Mouse (Mus musculus) ES-Bruce4 (cell line): ENCODE results near the gene Tgfbi. TPM values are rescaled to one million over a fixed set of nuclear protein-coding genes. Genes with fewer than 3 reads are reported as not detected.

Source experiments
- H3K27ac ChIP-seq: 2 replicates; pipeline ENCODE4 v1.5.1; 2012; ENCODE audit warnings: low read length, inconsistent platforms; ENCODE audit not compliant: insufficient read depth
- H3K27me3 ChIP-seq: 2 replicates; pipeline ENCODE4 v1.6.1; 2012; ENCODE audit warnings: mild to moderate bottlenecking, low read length, inconsistent platforms; ENCODE audit not compliant: control insufficient read depth, poor library complexity, insufficient read depth, severe bottlenecking
- H3K36me3 ChIP-seq: 2 replicates; pipeline ENCODE4 v1.6.1; 2012; ENCODE audit warnings: inconsistent platforms, mild to moderate bottlenecking, low read length, moderate library complexity; ENCODE audit not compliant: control insufficient read depth, poor library complexity, insufficient read depth, severe bottlenecking
- H3K4me1 ChIP-seq: one replicate; pipeline ENCODE4 v1.8.1; 2011; ENCODE audit warnings: low read length; ENCODE audit not compliant: control insufficient read depth, insufficient read depth
- H3K4me3 ChIP-seq: 2 replicates; pipeline ENCODE4 v1.5.1; 2011; ENCODE audit warnings: low read depth, mild to moderate bottlenecking, low read length
- H3K9ac ChIP-seq: 2 replicates; pipeline ENCODE4 v1.6.1; 2012; ENCODE audit warnings: low read depth, mild to moderate bottlenecking, inconsistent platforms; ENCODE audit not compliant: poor library complexity, severe bottlenecking
- H3K9me3 ChIP-seq: replicated peaks from 2 replicates; pipeline ENCODE4 v1.6.1; 2012; ENCODE audit warnings: mild to moderate bottlenecking, low read length, inconsistent platforms; ENCODE audit not compliant: control insufficient read depth, poor library complexity, insufficient read depth, severe bottlenecking
- CTCF ChIP-seq: IDR thresholded peaks from one replicate; pipeline ENCODE4 v1.8.1; 2011; ENCODE audit warnings: low read depth, low read length
- EP300 ChIP-seq: IDR thresholded peaks from 2 replicates; pipeline ENCODE4 v1.6.1; 2011; ENCODE audit warnings: low read depth, low read length; ENCODE audit not compliant: insufficient read depth
- POLR2A ChIP-seq: IDR thresholded peaks from one replicate; pipeline ENCODE4 v1.8.1; 2011; ENCODE audit warnings: low read length; ENCODE audit not compliant: insufficient read depth
- polyA plus RNA-seq: library from polyadenylated mRNA; stranded (reverse); fragments of >200 nt; gene quantifications from 2 replicates; pipeline ENCODE4 v1.2.4, GENCODE M21; 2011; ENCODE audit warnings: low read depth; ENCODE audit not compliant: missing spikeins, insufficient read depth, insufficient read length

Gene Tgfbi
- polyA plus RNA-seq, 1 experiment = 1.9 TPM

DNA sequence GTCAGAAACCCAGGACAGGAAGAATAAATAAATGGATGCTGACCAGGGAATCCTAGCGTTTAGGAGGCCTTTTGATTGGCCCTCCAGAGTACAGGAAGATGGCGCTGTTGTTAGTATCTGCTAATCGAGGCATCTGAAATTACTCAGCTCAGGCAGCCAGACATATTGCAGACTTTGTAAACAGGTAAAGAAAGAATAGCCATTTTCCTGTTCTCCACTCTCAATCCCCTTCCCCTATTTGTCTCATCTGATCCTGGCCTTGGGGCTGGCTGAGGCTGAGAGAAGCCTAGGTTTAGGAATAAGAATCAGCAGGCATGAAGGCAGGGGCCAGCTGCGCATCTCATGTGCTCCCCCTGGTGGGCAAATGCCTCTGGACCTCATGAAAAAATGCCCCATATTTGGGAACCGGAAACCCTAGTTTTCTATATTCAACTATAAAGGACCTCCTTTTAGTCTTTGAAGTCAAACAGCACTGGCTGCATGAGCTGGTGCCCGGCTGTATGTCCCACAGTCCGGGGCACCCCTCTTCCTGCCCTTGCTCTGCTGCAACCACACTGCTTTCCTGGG, 48.7 kb downstream of the Tgfbi start:
- Histone ChIP-seq H3K36me3 (no peaks in the 10 kb centered on the region), H3K27me3 (no peaks in the 10 kb centered on the region), H3K4me3 (no peak overlapping the region), H3K4me1 (no peaks in the 10 kb centered on the region), H3K9ac (no peak overlapping the region), H3K27ac (no peak overlapping the region), H3K9me3 (no peaks in the 10 kb centered on the region)
- no peak for TF ChIP-seq EP300
- TF ChIP-seq POLR2A = no peak
- TF ChIP-seq CTCF = peak; percentile 73

DNA sequence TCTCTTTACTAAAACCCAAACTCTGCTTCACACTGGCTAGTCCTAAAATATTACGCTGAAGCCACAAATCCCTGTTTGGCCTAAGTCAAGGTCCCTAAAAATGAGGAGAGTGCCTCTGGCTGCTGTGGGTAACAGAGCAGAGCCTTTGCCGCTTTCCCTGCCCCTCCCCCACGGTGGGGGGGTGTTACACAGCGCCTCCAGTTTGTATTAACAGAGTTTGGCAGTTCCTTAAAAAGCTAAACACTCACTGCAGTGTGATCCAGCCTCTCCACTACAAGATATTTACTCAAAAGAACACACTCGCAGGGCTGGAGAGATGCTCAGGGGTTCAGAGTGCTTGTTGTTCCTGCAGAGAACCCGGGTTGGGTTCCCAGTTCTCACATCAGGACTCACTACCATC, 49.6 kb downstream of the Tgfbi start:
- Histone ChIP-seq H3K27ac (no peak overlapping the region), H3K27me3 (no peaks in the 10 kb centered on the region), H3K9ac (no peak overlapping the region), H3K9me3 (no peaks in the 10 kb centered on the region), H3K4me1 (no peaks in the 10 kb centered on the region), H3K4me3 (no peak overlapping the region), H3K36me3 (no peaks in the 10 kb centered on the region)
- no peak for TF ChIP-seq POLR2A
- no peak for TF ChIP-seq EP300
- TF ChIP-seq CTCF = no peak

DNA sequence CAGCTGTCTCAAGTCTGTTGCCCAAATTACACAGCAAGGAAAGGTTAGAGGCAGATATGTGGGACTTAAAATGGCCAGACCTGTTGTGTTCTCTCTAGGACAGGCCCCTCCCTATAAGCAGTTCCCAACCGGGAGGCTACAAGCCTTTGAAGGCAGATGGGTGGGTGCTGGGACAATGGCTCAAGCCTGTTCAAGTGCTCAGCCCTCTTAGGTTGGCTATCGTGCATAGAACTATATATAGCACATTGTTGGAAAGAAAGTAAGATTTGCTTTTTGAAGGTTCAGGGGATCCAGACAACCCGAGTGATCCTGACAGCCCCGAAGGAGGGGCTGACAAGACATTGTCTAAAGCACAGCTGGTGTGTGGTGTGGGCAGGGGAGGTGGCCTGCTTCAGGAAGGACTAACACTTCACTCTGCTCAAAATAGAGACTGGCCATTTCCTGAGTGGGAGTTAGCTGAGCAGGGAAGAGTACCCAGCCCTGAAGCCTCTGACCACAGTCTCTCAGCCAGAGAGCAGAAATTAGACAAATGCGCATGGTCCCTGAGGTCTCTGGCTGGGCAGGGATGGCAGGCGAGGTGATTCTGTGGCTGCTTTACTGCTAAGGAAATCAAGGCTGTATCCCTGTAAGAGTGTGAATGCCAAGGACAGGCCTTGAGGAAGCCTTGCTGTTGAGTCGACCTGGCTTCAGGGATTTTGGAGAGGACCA, 52.7 kb downstream of the Tgfbi start:
- H3K9ac ChIP-seq = no peak overlapping the region
- TF ChIP-seq EP300 (no peak), POLR2A (no peak)
- H3K27me3 ChIP-seq = no peaks in the 10 kb centered on the region
- H3K4me1 ChIP-seq = no peaks in the 10 kb centered on the region
- H3K27ac ChIP-seq = no peak overlapping the region
- H3K9me3 ChIP-seq = no peaks in the 10 kb centered on the region
- no peaks in the 10 kb centered on the region for H3K36me3 ChIP-seq
- no peak overlapping the region for H3K4me3 ChIP-seq

DNA sequence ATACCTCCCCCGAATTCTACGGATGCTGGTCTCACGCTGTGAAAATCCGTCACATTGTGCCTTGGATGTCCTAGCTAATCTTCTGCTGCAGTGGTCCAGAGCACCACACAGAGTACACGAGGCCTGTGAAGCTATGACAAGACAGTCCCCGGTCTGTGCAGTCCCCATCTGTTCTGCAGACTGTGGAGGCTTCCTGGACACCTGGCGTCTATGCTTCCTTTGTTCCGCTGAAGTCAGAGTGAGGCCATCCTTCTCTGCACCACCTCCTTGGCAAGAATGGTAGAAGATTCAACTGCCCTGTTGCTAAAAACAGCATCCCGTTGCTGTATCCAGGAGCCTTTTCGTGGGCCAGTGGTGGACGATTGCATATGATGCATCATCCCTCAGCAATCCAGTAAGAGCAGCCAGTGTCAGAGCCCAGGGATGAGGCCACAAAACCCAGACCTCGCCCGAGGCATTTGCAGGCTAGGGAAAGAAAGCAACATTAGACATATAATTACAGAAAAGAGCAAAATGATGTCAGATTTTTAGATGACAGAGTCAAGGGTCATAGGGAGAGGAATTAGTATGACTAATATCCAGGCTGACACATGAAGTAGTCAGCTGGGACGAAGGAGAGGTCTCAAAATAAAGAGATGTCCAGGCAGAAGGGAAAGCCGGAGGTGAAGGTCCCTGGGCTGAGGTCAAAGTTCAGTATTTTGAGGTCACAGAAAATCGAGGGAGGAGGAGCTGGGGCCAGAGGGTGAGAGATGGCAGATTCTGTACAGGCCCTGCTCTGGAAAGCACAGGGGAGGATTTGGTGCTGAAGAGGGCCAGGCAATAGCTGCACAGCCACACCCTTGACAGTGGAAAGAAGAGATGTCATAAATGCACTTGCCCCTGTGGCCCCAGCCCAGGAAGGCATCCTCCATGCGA, 55.2 kb downstream of the Tgfbi start:
- Histone ChIP-seq H3K4me1 (no peaks in the 10 kb centered on the region), H3K9ac (no peak overlapping the region), H3K9me3 (no peaks in the 10 kb centered on the region), H3K4me3 (no peak overlapping the region), H3K27ac (no peak overlapping the region), H3K36me3 (no peaks in the 10 kb centered on the region), H3K27me3 (no peaks in the 10 kb centered on the region)
- TF ChIP-seq POLR2A (no peak), CTCF (no peak), EP300 (no peak)

DNA sequence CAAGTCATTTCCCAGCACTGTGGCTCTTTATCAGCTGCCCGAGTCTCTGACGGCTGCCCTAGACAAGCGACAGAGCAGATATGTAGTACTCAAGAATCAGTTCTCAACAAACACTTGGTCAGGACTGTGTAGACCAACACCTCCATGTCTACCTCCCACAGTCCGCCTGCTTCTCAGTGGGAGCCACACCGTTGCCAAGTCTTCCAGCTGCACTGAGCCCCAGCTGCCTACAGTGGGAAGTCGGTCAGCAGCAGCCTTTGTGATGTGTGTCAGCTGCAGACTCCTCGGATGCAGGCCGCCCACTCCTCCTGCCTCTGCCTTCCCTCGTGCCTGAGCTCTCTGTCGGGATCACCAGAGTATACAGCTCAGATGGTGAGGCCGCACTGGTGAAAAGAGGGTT, 61.9 kb downstream of the Tgfbi start:
- no peaks in the 10 kb centered on the region for H3K36me3 ChIP-seq
- H3K9me3 ChIP-seq = no peaks in the 10 kb centered on the region
- H3K27ac ChIP-seq = no peak overlapping the region
- TF ChIP-seq CTCF = no peak
- TF ChIP-seq POLR2A = no peak
- TF ChIP-seq EP300 = no peak
- H3K4me3 ChIP-seq = no peak overlapping the region
- H3K27me3 ChIP-seq = no peaks in the 10 kb centered on the region
- no peaks in the 10 kb centered on the region for H3K4me1 ChIP-seq
- no peak overlapping the region for H3K9ac ChIP-seq

DNA sequence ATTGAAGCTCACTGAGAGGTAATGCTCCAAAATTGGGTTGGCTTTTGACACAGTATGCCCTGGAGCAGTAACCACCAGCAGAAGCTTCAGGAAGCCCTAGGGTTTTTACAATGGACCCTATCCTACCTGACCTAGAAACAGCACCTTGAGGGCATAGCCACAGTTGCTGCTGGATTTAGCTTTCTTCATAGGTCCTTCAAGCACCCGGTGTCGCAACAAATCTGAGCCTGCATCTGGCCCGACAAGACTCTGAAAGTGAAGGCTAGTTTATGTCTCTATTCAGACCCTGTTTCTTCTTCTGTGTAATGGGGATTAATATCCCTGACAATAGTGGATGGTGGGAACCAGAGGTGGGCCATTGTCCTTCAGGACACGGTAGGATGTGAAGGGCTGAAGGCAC, 68.4 kb downstream of the Tgfbi start:
- Histone ChIP-seq H3K27ac (no peak overlapping the region), H3K27me3 (no peaks in the 10 kb centered on the region), H3K9ac (no peak overlapping the region), H3K4me3 (no peak overlapping the region), H3K36me3 (no peaks in the 10 kb centered on the region), H3K9me3 (no peaks in the 10 kb centered on the region), H3K4me1 (no peaks in the 10 kb centered on the region)
- TF ChIP-seq CTCF (no peak), EP300 (no peak), POLR2A (no peak)
